Mouse (Mus musculus) kidney, adult 9 months (tissue): Measurements from ENCODE around the gene Bak1.

Experiments
- DNase-seq: peaks from one replicate; pipeline ENCODE4 v3.0.0; 2022

The Bak1 gene

GRCm38 (mm10) chr17:26975415-26975814 is 53.4 kb downstream of the Bak1 start:
- no peak for DNase-seq

DNA sequence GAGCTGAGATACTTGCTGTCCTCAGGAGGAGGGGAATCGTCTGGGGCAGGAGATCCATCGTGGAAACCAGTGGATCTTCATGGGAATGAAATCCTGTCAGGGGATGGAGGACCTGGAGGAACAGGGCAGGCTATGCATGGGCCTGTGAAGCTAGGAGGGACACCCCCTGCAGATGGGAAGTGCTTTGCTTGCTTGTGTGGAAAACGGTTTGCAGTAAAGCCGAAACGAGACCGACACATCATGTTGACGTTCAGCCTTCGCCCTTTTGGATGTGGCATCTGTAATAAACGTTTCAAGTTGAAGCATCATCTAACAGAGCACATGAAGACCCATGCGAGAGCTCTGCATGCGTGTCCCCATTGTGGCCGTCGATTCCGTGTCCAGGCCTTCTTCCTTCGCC is 54.3 kb downstream of the Bak1 start:
- no peak for DNase-seq

GRCm38 (mm10) chr17:26972703-26973574 is 55.9 kb downstream of the Bak1 start, which contains the start of gene Zbtb9:
Zbtb9 (plus strand) TSS chr17:26973167.
- peak; percentile 96 for DNase-seq

DNA sequence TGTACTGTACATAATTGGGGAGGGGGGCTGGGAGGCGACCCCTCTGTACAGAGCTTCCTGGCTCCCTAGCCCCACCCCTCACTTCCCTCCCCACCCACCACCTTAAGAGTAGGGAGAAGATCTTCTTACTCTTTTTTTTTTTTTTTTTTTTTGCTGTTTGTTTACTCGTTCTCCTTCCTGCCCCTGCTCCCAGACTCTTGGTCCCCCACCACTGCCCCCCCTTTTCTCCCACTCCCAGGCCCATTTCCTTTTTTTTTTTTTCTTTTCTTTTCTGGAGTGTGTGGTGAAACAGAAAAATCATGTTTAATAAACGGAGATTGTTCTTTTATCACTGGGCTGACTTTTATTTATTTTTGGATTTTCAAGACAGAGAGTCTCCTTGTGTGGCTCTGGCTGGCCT is 56.7 kb downstream of the Bak1 start:
- no peak for DNase-seq

GRCm38 (mm10) chr17:26971247-26971905 is 57.4 kb downstream of the Bak1 start:
- no peak for DNase-seq

- no peak for DNase-seq
Measured at GRCm38 (mm10) chr17:26970221-26970620, 58.6 kb downstream of the Bak1 start.
